Mouse (Mus musculus): ENCODE data around the gene Olfr1385. TPM values are rescaled to one million over a fixed set of nuclear protein-coding genes. Genes with fewer than 3 reads are reported as not detected.
"Not testable (repeated sequence)": the region's sequence is repeated elsewhere in the genome, so short reads cannot be mapped to it uniquely, and the experiment has no call there.

Olfr1385 gene
- polyA plus RNA-seq, 1 experiment, result not detected

DNA sequence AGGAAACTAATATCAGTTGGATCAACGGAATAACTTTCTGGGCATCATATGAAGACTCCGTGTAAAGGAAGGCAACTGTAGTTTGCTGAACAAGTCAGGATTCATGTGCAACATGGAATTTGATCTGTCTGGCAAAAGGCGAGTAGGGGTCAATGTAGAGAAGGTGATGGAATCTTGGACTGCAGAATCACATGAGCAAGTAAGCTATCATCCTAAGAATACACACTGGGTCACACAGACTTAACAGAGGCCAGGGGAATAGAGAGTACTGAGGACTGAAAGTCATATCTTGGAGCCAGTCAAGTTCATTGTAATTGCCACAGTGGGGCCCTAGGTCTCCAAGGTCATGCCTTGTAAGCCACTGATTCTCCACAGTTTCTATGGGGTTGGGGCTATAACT lies 39.1 kb downstream of the Olfr1385 start, which contains the start of gene Olfr1382:
Olfr1382 (plus strand) TSS at position 301 of the 400 bp plus-strand sequence.
- Histone ChIP-seq H3K79me2 (ENCODE audit: control insufficient read depth, insufficient read depth) (no peaks in the 10 kb centered on the region), H3K27me3 (ENCODE audit: control insufficient read depth, insufficient read depth, insufficient read length) (no peaks in the 10 kb centered on the region), H3K79me3 (ENCODE audit: low read depth) (no peaks in the 10 kb centered on the region), H3ac (ENCODE audit: control insufficient read depth, insufficient read length, low read depth) (no peak within 1 kb of the TSS), H3K4me3 (ENCODE audit: insufficient read depth, poor library complexity, severe bottlenecking) (no peak within 1 kb of the TSS), H3K36me3 (ENCODE audit: control insufficient read depth, insufficient read depth) (no peaks in the 10 kb centered on the region)
- TF ChIP-seq CTCF (IDR thresholded peaks at IDR 0.05; ENCODE audit: control insufficient read depth, insufficient read depth, insufficient read length) (no peak), MAX (IDR thresholded peaks at IDR 0.05) (no peak), MYOD1 (IDR thresholded peaks at IDR 0.05; ENCODE audit: control insufficient read depth, insufficient read length, low read depth) (no peak), USF1 (IDR thresholded peaks at IDR 0.05; ENCODE audit: low read depth) (no peak), MYOG (IDR thresholded peaks at IDR 0.05; ENCODE audit: control insufficient read depth, extremely low read depth, insufficient read length) (no peak), FOSL1 (IDR thresholded peaks at IDR 0.05; ENCODE audit: insufficient read depth, low read length, poor library complexity, severe bottlenecking) (no peak)

- no peaks in the 10 kb centered on the region for H3K27me3 ChIP-seq (ENCODE audit: control insufficient read depth, insufficient read depth, insufficient read length)
Measured at GRCm38 (mm10) chr11:49532761-49533160, 43.9 kb downstream of the Olfr1385 start.

GRCm38 (mm10) chr11:49536631-49537030 lies 47.8 kb downstream of the Olfr1385 start:
- not testable (repeated sequence) for H3K36me3 ChIP-seq (ENCODE audit: control insufficient read depth, insufficient read depth); H3K27me3 ChIP-seq (ENCODE audit: control insufficient read depth, insufficient read depth, insufficient read length); H3K4me3 ChIP-seq (ENCODE audit: insufficient read depth, poor library complexity, severe bottlenecking); H3ac ChIP-seq (ENCODE audit: control insufficient read depth, insufficient read length, low read depth); H3K79me3 ChIP-seq (ENCODE audit: low read depth); H3K79me2 ChIP-seq (ENCODE audit: control insufficient read depth, insufficient read depth)

More at GRCm38 (mm10) chr11:49532761-49533160, 43.9 kb downstream of the Olfr1385 start:
- Histone ChIP-seq H3ac (ENCODE audit: control insufficient read depth, insufficient read length, low read depth) (no peak overlapping the region), H3K36me3 (ENCODE audit: control insufficient read depth, insufficient read depth) (no peaks in the 10 kb centered on the region), H3K79me2 (ENCODE audit: control insufficient read depth, insufficient read depth) (no peaks in the 10 kb centered on the region), H3K79me3 (ENCODE audit: low read depth) (no peaks in the 10 kb centered on the region), H3K4me3 (ENCODE audit: insufficient read depth, poor library complexity, severe bottlenecking) (no peak overlapping the region)
- TF ChIP-seq MYOD1 (IDR thresholded peaks at IDR 0.05; ENCODE audit: control insufficient read depth, insufficient read length, low read depth) (no peak), MAX (IDR thresholded peaks at IDR 0.05) (no peak), CEBPB (IDR thresholded peaks at IDR 0.05; ENCODE audit: low read depth) (no peak), CTCF (IDR thresholded peaks at IDR 0.05; ENCODE audit: control insufficient read depth, insufficient read depth, insufficient read length) (no peak), FOSL1 (IDR thresholded peaks at IDR 0.05; ENCODE audit: insufficient read depth, low read length, poor library complexity, severe bottlenecking) (no peak), MYOG (IDR thresholded peaks at IDR 0.05; ENCODE audit: control insufficient read depth, extremely low read depth, insufficient read length) (no peak), USF1 (IDR thresholded peaks at IDR 0.05; ENCODE audit: low read depth) (no peak)

- H3K79me2 ChIP-seq (ENCODE audit: control insufficient read depth, insufficient read depth); H3K4me3 ChIP-seq (ENCODE audit: insufficient read depth, poor library complexity, severe bottlenecking); H3ac ChIP-seq (ENCODE audit: control insufficient read depth, insufficient read length, low read depth); H3K36me3 ChIP-seq (ENCODE audit: control insufficient read depth, insufficient read depth); H3K27me3 ChIP-seq (ENCODE audit: control insufficient read depth, insufficient read depth, insufficient read length); H3K79me3 ChIP-seq (ENCODE audit: low read depth): not testable (repeated sequence)
Measured at GRCm38 (mm10) chr11:49543149-49543548, 54.3 kb downstream of the Olfr1385 start, which contains the start of gene Olfr1381. Gene Olfr1381 (plus strand): TSS chr11:49543449.

Other genes starting within 250 kb of the Olfr1385 start
- gene Mgat1, start 244.9 kb upstream of the Olfr1385 start, polyA plus RNA-seq (2012; fragmentation: generic; extraction: Trizol), result 44.5 TPM
- gene Olfr1393, start 210.8 kb upstream of the Olfr1385 start, polyA plus RNA-seq (2012; fragmentation: generic; extraction: Trizol), result not detected
- gene Olfr1392, start 203.8 kb upstream of the Olfr1385 start, polyA plus RNA-seq (2012; fragmentation: generic; extraction: Trizol), result not detected
- not detected for gene Olfr10, start 184.3 kb upstream of the Olfr1385 start, polyA plus RNA-seq (2012; fragmentation: generic; extraction: Trizol)
- not detected for gene Olfr1391, start 166.3 kb upstream of the Olfr1385 start, polyA plus RNA-seq (2012; fragmentation: generic; extraction: Trizol)
- gene Olfr1390, start 153.9 kb upstream of the Olfr1385 start, polyA plus RNA-seq (2012; fragmentation: generic; extraction: Trizol), result not detected
- gene Olfr1389, start 66.0 kb upstream of the Olfr1385 start, polyA plus RNA-seq (2012; fragmentation: generic; extraction: Trizol), result not detected
- gene Olfr1388, start 52.4 kb upstream of the Olfr1385 start, polyA plus RNA-seq (2012; fragmentation: generic; extraction: Trizol), result not detected
- gene Olfr1387, start 33.7 kb upstream of the Olfr1385 start, polyA plus RNA-seq (2012; fragmentation: generic; extraction: Trizol), result not detected
- gene Olfr1386, start 24.0 kb upstream of the Olfr1385 start, polyA plus RNA-seq (2012; fragmentation: generic; extraction: Trizol), result not detected
- not detected for gene Olfr1384, start 17.7 kb downstream of the Olfr1385 start, polyA plus RNA-seq (2012; fragmentation: generic; extraction: Trizol)
- gene Olfr1383, start 30.6 kb downstream of the Olfr1385 start, polyA plus RNA-seq (2012; fragmentation: generic; extraction: Trizol), result not detected
- gene Olfr1382, start 39.2 kb downstream of the Olfr1385 start, polyA plus RNA-seq (2012; fragmentation: generic; extraction: Trizol), result not detected
- not detected for gene Olfr1381, start 54.4 kb downstream of the Olfr1385 start, polyA plus RNA-seq (2012; fragmentation: generic; extraction: Trizol)
- gene Olfr1380, start 67.8 kb downstream of the Olfr1385 start, polyA plus RNA-seq (2012; fragmentation: generic; extraction: Trizol), result not detected
- 0.02 TPM for gene Flt4, start 120.2 kb downstream of the Olfr1385 start, polyA plus RNA-seq (2012; fragmentation: generic; extraction: Trizol)
- gene Scgb3a1, start 174.5 kb downstream of the Olfr1385 start, polyA plus RNA-seq (2012; fragmentation: generic; extraction: Trizol), result not detected
- 20.4 TPM for gene Cnot6, start 223.7 kb downstream of the Olfr1385 start, polyA plus RNA-seq (2012; fragmentation: generic; extraction: Trizol)

All from C2C12 (cell line).